Mouse (Mus musculus): ENCODE results near the gene Olfr603.
"Not testable (repeated sequence)": the region's sequence is repeated elsewhere in the genome, so short reads cannot be mapped to it uniquely, and the experiment has no call there.

Olfr603 gene

DNA sequence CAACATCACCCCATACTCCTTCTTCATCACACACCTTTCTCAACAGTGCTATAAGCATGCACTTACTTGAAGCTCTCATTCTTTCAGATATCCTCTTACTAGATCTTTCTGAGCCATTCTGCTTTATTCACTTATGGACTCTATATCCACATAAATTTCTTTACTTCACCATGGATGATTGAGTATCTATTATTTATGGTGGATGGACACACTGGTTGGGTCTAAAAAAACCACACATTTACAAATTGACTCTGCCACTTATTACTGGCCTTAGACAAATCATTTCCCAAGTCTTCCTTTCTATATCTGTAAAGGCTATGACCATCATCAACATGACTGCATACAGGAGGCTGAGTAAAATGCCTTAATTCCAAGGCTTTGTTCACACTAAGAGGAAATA lies at the start of gene Olfr603:
TSS of gene Olfr603 (minus strand) at position 101 of the 400 bp plus-strand sequence.
- no peak for DNase-seq

- not testable (repeated sequence) for DNase-seq
Measured at GRCm38 (mm10) chr7:103414772-103415171, 28.8 kb upstream of the Olfr603 start, which contains the start of gene Usp17lc. TSS of gene Usp17lc (plus strand) at chr7:103415072.

- not testable (repeated sequence) for DNase-seq
Measured at GRCm38 (mm10) chr7:103406521-103407055, 20.6 kb upstream of the Olfr603 start.

DNA sequence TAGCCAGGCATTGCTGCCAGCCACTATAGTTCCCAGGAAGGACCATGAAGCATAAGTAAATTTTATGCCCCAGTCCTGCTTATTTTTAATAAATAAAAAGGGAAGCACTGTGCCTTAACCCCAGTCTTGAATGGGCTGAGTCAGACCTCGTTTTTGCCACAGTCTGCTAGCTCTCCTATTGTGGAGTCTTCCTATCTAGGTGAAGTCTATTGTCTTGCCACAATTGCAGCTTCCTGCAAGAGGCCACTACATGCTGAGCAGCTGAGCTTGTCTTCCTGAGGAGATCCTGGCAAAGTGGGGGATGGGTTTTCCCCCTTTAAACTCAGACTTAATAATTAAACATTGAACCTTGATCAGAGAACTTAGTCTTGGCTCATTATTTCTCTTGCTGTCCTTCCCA lies 13.0 kb upstream of the Olfr603 start:
- DNase-seq = no peak

- no peak for DNase-seq
Measured at GRCm38 (mm10) chr7:103397758-103398157, 11.8 kb upstream of the Olfr603 start.

- DNase-seq = no peak
Measured at GRCm38 (mm10) chr7:103362555-103362954, 23.4 kb downstream of the Olfr603 start, which contains the start of gene Olfr601. TSS of gene Olfr601 (minus strand) at chr7:103362655.

DNA sequence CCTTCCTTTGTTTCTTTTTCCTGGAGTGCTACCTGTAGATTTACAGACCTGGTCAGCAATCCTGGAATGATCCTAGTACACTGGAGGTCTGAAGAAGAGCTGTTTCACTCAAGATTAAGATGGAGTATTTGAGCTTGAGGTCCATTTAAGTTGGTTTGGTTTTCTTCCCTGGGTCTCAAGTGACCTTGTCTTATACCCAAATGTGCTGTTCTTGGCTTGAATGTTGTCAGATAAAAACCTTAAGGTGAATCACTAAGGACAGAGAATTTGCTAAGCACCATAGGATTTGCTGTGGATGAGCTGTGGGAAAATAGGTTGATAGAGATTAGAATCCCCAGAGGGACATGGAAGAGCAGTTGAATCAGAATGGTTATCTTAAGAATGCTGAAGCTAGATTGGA lies 36.4 kb downstream of the Olfr603 start, which contains the start of gene Olfr600:
TSS of gene Olfr600 (minus strand) at position 101 of the 400 bp plus-strand sequence.
- DNase-seq = no peak

- DNase-seq = no peak
Measured at GRCm38 (mm10) chr7:103335617-103336016, 50.4 kb downstream of the Olfr603 start, which contains the start of gene Olfr599. TSS of gene Olfr599 (plus strand) at chr7:103335917.

Measured in cerebellum, adult 8-10 months (tissue).